Mouse (Mus musculus): Measurements from ENCODE around the gene Naa30.

Naa30 gene

GRCm38 (mm10) chr14:49171867-49172581, at the start of gene Naa30:
Gene Naa30, plus strand, starts transcription at chr14:49172226.
- TF ChIP-seq GATA4 (IDR thresholded peaks at IDR 0.05; ENCODE audit: insufficient replicate concordance, low read length) = no peak; the same call in 1 of the 2 replicates

GRCm38 (mm10) chr14:49127162-49127779, 44.8 kb upstream of the Naa30 start:
- TF ChIP-seq GATA4 (IDR thresholded peaks at IDR 0.05; ENCODE audit: insufficient replicate concordance, low read length) = no peak

GRCm38 (mm10) chr14:49128544-49129263, 43.3 kb upstream of the Naa30 start:
- TF ChIP-seq GATA4 (IDR thresholded peaks at IDR 0.05; ENCODE audit: insufficient replicate concordance, low read length) = no peak

- no peak for TF ChIP-seq GATA4 (IDR thresholded peaks at IDR 0.05; ENCODE audit: insufficient replicate concordance, low read length)
These were observed 39.6 kb upstream of the Naa30 start for GRCm38 (mm10) chr14:49132391-49132790.

DNA sequence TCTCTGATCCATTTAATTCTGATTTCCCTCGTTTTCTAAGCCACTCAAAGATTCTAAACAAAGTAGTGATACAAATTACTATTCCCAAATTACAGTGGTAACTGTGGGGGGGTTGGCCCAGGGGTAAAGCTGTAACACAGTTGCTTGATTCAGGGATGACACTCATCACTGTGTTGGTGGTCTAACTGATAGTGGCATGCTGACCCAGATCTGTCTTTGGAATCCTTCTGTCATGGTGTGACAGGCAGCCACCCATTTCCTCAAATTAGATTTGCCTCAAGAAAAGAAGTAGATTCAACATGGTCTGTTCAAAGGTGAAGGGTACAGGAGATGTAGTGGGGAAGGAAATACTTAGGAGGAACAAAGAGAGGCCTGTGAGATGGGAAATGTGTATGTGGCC, 33.9 kb upstream of the Naa30 start:
- TF ChIP-seq GATA4 (IDR thresholded peaks at IDR 0.05; ENCODE audit: insufficient replicate concordance, low read length) = no peak

- TF ChIP-seq GATA4 (IDR thresholded peaks at IDR 0.05; ENCODE audit: insufficient replicate concordance, low read length) = no peak
These were observed 31.3 kb upstream of the Naa30 start for GRCm38 (mm10) chr14:49140756-49141155.

- TF ChIP-seq GATA4 (IDR thresholded peaks at IDR 0.05; ENCODE audit: insufficient replicate concordance, low read length) = no peak
These were observed 18.2 kb upstream of the Naa30 start for GRCm38 (mm10) chr14:49153801-49154200.

- TF ChIP-seq GATA4 (IDR thresholded peaks at IDR 0.05; ENCODE audit: insufficient replicate concordance, low read length) = no peak
These were observed 16.5 kb upstream of the Naa30 start for GRCm38 (mm10) chr14:49155572-49155971.

DNA sequence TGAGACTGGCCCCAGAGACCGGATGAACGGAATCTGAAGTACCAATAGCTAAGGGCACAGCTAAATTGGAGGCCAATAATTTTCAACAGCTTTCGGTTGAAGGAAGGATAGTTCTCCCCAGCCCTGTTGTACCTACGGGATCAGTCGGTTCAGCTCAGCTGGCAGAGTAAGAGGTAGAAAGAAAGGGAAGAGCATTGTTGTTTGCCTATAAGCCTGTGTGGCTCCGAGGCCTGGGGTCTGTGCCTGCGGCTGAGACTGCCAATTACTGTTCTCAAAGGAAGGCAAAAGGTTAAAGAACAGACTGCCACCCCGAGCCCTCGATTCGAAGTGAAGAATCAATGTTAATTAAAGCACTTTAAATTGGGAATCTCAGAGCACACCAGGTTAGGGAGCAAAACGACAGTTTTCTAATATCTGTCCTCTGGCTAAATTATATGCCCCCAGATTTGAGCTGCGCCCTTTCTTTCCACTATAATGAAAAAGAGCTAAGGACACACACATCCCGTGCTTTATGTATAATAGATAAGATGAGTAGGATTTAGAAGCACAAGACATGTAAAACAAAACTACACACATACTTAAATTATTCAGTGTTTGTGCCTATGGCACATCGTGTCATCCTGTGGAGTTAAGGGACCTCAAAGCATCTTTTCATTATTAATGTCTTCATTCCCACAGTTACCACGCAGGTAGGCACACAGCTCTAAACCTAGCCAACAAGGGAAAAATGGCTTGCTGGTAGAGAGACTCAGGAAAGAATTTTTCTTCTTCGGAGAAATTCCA, 13.7 kb upstream of the Naa30 start:
- TF ChIP-seq GATA4 (IDR thresholded peaks at IDR 0.05; ENCODE audit: insufficient replicate concordance, low read length) = no peak

DNA sequence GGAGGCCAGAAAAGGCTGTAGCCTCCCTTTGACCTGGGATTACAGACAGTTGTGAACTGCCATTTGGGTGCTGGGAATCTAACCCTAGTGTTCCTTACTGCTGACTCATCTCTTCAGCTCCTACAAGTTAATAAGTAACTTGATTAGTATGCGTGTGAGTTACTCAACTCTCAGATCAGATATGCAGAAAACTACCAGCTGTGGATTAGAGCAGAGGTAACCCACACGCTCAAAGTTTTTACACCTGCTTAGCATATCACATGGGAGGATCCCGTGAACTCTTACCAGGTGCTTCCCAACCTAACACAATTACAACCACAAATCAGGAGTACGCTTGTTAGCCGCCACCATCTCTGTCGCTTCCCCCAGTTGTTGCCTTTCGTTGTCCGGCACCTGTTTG, 740 bp upstream of the Naa30 start:
- 0 out of 2 replicates have a peak, but pooled peaks have one; percentile 6 for TF ChIP-seq GATA4 (IDR thresholded peaks at IDR 0.05; ENCODE audit: insufficient replicate concordance, low read length)

- no peak for TF ChIP-seq GATA4 (IDR thresholded peaks at IDR 0.05; ENCODE audit: insufficient replicate concordance, low read length)
These were observed 559 bp downstream of the Naa30 start for GRCm38 (mm10) chr14:49172582-49172988.

DNA sequence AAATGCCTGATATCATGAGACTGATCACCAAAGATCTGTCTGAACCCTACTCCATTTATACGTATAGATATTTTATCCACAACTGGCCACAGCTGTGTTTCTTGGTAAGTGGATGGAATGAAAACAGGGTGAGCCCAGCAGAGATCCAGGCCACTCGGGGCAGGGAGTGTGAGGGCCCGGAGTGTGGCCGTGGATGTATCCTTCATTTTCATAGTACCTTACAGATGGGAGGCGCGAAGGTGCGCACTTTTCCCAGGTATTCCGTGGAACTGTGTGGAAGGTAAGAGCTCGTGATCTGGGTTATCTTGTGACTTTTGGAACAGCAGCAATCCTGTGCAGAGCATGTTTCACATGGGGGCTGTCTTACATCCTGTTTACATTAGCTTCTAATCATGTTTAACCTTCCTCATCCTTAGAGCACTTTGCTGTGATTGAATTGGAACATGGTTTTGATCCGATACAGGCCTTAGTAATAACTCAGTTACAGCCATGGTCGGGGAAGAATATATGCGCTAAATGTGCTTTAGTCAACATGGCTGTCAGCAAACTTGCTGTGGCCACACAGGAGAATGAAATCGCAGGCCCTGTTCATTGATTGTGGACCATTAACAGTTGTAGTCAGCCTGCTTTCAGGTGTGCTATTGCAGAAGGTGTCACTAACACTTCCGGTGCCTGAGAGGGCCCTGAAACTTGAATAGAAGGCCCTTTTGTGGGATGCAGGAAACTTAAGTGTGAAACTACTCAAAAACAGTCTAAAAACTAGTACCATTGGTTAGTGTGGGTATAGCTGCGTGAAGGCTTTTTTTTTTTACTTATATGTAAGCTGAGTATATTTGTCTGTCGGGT, 1.5 kb downstream of the Naa30 start:
- no peak for TF ChIP-seq GATA4 (IDR thresholded peaks at IDR 0.05; ENCODE audit: insufficient replicate concordance, low read length)

DNA sequence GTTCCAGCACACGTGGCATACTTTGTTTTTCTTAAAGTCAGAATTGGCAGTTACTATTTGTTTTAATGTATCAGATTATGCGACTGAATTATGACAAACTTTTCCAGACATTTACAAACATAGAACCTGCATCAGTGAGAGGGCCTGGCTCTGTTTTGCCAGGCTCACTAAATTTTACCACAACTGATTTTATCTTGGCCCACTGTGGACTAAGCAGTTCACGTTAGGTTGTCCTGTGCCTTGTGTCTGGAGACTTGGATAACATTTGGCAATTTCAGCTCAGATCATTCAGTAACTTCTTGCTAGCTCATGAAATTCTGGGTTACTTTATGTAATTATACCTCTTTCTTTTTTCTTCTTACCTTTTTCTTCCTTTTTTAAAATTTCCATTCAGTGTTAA, 7.7 kb downstream of the Naa30 start:
- no peak for TF ChIP-seq GATA4 (IDR thresholded peaks at IDR 0.05; ENCODE audit: insufficient replicate concordance, low read length)

DNA sequence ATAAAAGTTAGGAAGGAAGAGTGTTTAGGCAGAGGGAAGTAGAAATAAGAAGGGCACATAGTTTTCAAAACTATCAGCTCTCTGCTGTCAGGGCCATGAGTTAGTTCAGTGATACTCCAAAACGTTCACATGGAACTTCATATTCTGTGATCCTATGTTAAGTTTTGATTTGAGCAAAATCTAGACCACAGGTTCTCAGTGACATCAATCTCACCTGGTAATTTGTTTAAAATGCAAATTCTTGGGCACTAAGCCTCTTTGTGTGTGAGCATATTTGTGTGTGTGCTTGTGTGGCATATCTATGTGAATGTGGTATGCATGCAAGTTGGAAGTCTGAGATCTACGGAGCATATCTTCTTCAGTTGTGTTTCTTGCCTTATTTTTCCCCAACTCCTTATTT, 14.2 kb downstream of the Naa30 start:
- no peak for TF ChIP-seq GATA4 (IDR thresholded peaks at IDR 0.05; ENCODE audit: insufficient replicate concordance, low read length)
